In the genomic region with DNA sequence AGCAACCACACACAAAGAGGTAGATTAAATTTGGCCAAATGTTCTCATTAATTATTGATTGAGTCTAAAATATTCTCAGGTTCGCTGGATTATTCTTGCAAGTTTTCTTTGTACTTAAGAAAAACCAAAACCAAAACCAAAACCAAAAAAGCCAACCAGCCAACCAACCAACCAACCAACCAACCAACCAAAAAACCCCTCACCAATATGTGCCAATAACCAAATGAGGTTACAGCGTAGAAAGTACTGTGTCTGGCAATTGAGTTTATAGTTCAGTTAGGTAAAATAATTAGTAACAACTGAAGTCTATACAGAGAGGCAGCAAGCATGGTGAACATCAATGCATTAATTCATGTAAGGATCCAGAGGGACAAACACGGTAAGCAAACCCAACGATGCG, we compare ENCODE assay signal across 15 mouse cellular contexts. TPM values are rescaled to one million over a fixed set of nuclear protein-coding genes. Genes with fewer than 3 reads are reported as not detected.
"Had no signal": no experiment of that assay in that cellular context is flagged by ENCODE, and none has a peak within 500 bp of the region (broad histone marks: within the 10 kb centered on the region; RNA-seq: fewer than 3 reads in every experiment).

No protein-coding gene starts in this region.

- H3K9me3 ChIP-seq: limb, embryonic 13.5 days; midbrain, embryonic 12.5 days; neural tube, embryonic 13.5 days; stomach, embryonic 15.5 days had no signal

- H3K27me3 ChIP-seq: limb, embryonic 13.5 days; midbrain, embryonic 12.5 days; neural tube, embryonic 13.5 days; stomach, embryonic 15.5 days had no signal

- H3K4me2 ChIP-seq: limb, embryonic 13.5 days; midbrain, embryonic 12.5 days; neural tube, embryonic 13.5 days; stomach, embryonic 15.5 days had no signal

- H3K4me1 ChIP-seq: limb, embryonic 13.5 days; midbrain, embryonic 12.5 days; neural tube, embryonic 13.5 days; stomach, embryonic 15.5 days had no signal

- DNase-seq: kidney, adult 18-20 months; left cerebral cortex, postnatal 4 days; lung, adult 18-20 months; right cerebral cortex, adult 18-20 months; right cerebral cortex, postnatal 25 days; thymus, adult 2 months; thymus, postnatal 36 days had no signal

- H3K36me3 ChIP-seq: limb, embryonic 13.5 days; midbrain, embryonic 12.5 days; neural tube, embryonic 13.5 days; stomach, embryonic 15.5 days had no signal

- H3K9ac ChIP-seq: limb, embryonic 13.5 days; liver, embryonic 14.5 days; midbrain, embryonic 12.5 days; neural tube, embryonic 13.5 days; stomach, embryonic 15.5 days had no signal

- H3K4me3 ChIP-seq: limb, embryonic 13.5 days; midbrain, embryonic 12.5 days; neural tube, embryonic 13.5 days; stomach, embryonic 15.5 days had no signal

- H3K27ac ChIP-seq: limb, embryonic 13.5 days; liver, embryonic 14.5 days; midbrain, embryonic 12.5 days; neural tube, embryonic 13.5 days; stomach, embryonic 15.5 days had no signal

- ATAC-seq: midbrain, embryonic 16.5 days had no signal

RNA-seq across cellular contexts. Expression of a gene that starts 7.6 kb away (rescaled TPM):
- polyA plus RNA-seq: intestine, embryonic 14.5 days; liver, embryonic 14.5 days; neural tube, embryonic 13.5 days; small intestine, adult 2 months had no signal
